Mouse (Mus musculus) induced T-regulatory cell, adult 2 months (primary cell): ENCODE results near the gene Tmx2.
"Not testable (repeated sequence)": the region's sequence is repeated elsewhere in the genome, so short reads cannot be mapped to it uniquely, and the experiment has no call there.

Source experiments
- DNase-seq: peaks from one replicate; pipeline ENCODE4 v3.0.0-alpha.2; 2012; ENCODE audit warnings: low read depth

The Tmx2 gene

DNA sequence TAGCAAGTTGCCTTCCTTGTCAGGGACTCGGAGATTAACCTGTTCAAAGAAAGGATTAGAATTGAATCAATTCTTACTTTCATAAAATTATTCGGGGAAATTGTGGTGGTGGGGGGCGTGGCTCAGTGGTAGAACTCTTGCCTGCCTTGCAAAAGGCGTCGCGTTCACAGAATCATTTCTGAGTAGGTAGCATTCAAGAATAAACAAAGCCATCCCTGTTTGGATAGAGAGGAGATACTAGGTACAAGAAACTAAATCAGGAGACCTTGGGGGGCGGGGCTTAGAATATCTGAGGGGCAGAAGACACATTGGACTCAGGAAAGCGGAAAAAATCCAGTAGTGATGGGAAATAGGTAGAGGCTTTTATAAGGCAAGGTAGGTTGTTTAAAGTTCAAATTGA, at the start of gene Tmx2:
TSS of gene Tmx2 (minus strand) at position 125 of the 400 bp plus-strand sequence.
- peak; percentile 44 for DNase-seq

DNA sequence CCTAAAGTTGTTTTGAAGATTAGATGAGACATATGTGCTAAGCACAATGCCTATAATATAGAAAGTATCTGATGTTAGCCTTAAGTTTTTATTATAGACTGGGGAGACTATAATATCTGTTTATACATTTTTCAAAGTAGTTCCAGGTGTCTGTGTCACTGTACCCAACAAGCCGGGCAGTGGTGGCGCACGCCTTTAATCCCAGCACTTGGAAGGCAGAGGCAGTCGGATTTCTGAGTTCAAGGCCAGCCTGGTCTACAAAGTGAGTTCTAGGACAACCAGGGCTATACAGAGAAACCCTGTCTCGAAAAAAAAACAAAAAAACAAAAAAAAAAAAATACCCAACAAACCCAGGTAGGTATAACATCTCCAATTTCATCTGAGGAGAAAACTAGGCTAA, 49.3 kb upstream of the Tmx2 start:
- DNase-seq, result not testable (repeated sequence)

DNA sequence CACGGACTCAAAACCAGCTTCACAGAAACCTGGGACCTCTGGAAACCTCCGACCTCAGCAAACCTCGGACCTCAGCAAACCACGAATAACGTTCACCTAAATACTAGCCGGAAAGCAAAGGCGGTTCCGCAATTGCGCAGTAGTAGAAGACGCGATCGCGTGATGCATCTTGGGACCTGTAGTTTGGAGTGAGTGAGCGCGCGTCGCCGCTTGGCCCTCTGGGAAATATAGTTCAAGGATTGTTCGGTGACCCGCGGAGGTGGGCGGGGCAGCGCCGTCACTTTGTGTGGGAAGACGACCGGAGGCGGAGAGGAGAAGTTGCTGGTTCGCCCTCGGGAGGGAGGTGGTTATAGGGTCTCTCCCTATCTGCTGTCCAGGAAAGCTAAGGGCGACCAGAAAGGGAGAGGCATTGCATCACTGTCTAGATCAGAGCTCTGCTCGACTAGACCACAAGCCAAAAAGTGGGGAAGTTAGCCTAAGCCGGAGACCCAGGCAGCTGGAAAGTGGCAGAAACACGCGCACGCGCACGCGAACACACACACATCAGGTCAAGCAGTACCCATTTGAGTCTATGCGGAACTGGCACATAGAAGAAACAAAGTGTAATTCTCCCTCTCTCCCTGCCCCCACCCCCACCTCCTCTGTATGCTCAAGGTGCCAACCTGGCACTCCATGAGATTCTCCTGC, 48.4 kb upstream of the Tmx2 start, which contains the start of gene Clp1:
TSS of gene Clp1 (minus strand) at position 179 of the 687 bp plus-strand sequence.
- peak; percentile 98 for DNase-seq

DNA sequence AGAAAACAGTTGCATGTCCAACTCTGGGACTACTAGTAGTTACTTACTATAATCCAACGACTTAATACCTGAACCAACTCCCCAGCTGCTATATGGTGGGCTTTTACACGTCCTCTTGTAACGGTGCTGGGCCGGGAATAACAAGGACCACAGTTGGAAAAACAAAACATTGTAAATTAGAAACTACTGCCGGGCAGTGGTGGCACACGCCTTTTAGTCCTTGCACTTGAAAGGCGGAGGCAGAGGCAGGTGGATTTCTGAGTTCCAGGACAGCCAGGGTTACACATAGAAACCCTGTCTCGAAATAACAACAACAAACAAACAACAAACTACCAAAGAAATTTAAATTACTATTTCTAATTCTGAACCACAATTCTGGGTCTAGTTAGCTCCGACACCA, 47.8 kb upstream of the Tmx2 start:
- DNase-seq, result peak; percentile 25

DNA sequence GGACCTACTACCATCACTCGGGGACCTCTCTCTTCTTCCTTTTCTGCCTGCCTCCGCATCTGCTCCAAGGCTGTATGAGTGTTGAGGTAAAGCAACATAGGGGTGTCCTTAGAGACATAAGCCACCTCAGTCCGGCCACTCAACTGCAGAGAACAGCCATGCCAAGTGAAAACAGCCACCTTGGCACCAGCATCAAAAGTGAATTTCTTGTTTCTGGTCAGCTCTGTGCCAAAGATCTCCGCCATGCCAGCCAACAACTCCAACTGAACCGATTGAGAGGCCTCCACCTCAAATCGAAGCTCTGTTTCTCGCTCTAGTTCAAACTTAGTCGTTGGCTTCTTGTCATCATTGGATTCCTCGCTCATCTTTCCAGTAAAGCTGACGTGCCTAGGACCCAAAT, 46.8 kb upstream of the Tmx2 start:
- no peak for DNase-seq

DNA sequence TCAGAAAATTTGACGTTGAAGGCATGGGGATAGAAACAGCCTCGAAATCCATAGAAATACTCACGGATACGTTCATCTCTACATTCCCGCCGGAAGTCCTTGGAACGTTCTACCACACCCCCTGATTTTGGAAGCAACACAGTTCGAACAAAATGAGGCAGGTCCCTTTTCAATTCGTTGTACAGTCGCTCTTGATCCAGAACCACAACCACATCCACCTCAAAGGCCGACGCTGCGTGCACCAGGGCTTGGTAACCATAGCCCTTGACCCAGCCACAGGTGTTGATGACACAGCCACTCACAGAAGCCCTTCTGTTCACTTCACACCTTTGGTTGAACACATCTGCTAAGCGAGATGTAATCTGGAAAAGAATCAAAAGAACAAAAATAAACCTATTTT, 44.9 kb upstream of the Tmx2 start:
- DNase-seq, result no peak

DNA sequence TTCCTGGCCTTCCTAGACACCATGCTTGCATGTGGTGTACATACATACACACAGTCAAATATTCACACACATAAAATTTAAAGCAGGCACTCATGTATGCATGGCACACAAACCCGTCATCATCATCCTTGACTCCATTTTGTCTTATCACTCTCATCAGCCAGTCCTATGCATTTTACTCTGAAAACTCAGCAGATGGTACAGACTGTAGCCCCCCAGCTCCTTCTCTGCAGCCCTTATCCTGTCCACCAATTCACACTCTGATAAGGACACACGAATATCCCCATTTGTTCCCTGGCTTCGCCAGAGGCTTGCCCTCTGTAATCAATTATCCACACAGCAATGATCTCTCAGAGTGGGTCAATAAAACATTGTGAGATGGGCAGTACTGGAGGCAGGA, 42.2 kb upstream of the Tmx2 start:
- no peak for DNase-seq

DNA sequence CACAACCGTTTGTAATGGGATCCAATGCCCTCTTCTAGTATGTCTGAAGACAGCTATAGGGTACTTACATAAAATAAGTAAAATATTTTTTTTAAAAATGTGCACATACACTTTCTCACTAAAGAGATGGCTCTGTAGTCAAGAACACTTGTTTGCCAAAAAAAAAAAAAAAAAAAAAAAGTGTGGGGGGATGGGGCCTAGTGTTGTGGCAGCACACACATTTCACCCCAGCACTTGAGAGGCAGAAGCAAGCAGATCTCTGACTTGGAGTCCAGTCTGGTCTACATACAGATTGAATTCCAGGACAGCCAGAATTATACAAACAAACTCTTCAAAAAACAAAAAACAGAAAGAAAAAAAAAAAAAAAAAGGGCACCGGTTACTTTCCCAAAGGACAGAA, 41.8 kb upstream of the Tmx2 start:
- no peak for DNase-seq

DNA sequence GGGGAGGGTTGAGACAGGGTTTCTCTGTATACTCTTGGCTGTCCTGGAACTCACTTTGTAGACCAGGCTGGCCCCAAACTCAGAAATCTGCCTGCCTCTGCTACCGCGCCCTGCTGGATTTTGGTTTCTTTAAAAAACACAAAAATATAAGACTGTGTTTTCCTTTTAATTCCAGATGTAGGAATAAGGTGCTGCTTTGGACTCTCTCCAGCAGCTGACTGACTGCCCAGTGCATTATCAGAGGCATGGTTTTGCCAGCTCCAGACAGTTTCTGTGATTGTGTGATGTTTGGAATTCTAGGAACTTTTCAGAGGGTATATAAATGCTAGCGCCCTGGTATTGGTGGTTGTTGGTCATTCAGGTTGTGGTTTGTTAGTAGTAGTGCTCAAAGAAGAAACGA, 38.4 kb upstream of the Tmx2 start:
- DNase-seq, result no peak

DNA sequence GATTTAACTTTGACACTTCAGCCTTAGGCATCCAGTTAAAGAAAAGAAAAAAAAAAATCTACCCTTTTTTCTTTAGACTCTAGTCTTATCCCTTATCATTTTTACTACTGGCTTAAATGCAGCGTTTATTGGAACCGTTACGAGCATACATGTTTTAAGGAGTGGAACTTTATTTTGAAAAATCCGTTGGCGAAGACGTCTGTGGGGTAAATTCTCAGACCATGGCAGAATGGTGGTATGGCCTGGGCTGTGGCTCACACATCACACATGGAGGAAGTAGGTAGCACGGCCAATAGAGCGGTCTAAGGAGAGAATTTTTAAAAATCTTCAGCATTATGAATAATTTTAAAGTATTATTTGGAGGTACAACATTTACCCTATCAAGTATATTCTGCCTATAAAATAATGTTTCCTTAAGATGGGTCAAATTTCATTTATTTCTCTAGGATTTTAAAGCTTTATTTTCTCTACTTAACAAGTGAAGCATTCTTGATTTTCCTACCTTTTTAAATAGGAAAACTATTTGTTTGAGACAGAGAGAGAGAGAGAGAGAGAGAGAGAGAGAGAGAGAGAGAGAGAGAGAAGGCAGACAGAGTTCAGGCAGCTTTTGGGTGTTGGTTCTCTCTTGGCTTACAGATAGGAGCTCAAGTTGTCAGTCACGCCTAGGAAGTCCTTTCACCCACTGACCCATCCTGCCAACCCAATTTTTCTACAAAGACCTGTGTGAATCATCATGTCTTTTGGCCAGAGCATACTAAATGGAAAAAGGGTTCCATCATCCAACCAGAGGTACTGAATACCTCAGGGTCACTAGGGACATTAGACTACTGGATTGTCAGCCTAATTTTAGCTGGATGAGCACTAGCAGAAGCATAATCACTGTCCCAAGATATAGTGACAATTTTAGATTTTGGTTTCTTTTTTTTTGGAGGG, 37.7 kb upstream of the Tmx2 start:
- DNase-seq, result peak; percentile 23

DNA sequence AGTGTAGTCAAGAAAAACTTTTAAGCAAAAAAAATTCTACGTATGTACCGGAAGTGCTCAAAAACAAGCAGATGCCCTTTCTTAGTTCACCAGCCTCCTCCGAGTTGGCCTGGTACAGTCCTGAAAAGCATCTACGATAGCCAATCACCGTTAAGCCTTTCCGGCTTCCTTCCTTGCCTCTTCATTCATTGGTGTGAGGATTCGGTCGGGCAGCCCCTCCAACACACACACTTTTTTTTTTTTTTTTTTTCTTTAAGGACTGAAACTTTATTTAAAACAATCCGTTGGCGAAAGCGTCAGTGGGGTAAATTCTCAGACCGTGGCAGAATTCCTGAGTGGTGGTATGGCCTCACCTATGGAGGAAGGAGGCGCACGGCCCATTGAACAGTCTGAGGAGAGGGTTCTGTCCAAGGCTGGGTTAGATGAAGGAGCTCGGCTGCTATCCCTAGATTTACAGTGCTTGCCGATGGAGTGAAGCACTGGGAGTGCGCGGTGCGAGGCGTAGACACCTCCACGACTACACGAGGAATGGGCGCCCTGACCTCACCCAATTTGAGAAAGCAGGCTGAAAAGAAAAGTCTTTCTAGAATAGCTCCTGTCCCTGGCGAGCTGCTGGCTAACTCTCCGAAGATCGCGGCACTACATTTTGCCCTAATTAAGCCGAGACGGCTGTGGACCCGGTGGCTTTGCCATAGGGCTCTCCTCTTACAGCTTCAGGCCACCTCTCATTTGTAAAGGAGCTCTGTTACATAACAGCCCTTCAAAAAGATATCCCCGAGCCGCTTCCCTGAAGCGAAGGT, 36.8 kb upstream of the Tmx2 start:
- DNase-seq, result no peak

DNA sequence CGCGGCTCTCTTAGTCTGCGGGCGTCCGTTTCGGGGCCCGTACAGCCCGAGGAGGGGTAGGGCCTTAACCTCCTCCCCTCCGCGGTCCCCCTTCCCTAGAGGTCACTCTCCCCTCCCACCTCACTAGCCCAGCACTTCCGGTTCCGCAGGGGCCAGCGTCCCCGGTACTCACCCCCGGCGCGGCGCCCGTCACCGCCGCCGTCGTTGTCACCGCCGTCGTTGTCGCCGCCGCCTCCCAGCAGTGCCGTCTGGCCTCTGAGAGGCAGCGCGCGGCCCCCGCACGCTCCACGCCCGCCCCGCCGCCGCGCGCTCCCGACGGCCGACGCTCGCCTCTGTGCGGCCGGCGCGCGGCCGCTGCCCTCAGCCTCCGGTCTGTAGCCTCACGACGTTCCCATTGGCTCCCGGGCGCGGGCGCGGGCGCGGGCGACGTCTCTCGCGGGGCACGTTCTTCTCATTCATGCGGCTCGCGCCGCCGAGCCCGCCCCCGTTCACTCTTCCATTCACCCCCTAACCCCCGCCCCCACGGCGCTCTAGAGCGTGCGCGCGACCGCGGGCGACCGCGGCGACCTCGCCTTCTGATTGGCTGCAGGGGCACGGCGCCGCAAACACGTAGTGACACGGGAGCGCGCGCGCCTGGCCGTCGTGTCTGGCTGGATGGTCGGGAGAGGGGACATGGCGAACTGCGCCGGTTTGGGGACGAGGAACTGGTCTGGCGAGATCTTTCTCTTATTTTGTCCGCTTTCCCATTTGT, 36.0 kb upstream of the Tmx2 start, which contains the start of gene Zdhhc5:
TSS of gene Zdhhc5 (minus strand) at position 370 of the 751 bp plus-strand sequence.
- DNase-seq, result peak; percentile 99

DNA sequence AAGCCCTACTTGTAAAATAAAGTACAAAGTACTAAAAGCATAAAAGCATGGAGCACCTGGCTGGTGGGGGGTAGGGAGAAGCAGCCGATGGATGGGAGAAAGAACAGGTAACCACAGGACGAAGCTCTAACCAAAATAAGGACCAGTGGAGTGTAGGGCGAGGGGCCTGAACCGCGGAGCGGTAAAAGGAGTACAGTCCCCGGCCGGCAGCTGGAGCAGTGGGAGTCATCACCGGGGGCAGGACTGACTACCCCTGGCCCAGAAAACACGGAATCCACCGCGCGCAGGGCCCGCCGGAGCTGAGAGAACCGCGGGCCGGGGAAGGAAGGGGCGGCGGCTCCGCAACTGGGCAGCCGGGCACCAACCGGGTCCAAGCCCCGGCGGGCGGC, 35.5 kb upstream of the Tmx2 start:
- no peak for DNase-seq

DNA sequence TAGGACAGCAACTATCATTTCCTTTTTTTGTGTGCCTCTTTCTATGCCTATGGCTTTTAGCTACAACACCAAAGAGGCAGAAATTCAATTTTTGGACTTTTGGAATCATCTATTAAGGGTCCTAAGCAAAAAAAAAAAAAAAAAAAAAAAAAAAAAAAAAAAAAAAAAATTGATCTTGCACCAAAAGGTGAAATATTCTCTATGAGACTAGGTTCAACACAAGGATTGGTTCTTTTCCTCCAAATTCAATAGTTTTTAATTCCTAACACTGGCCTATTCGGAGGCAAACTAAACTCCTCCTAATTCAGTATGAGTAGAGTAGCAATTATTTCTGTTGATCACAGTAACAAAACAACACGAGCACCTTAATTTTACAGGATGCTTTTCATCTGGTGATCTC, 33.0 kb upstream of the Tmx2 start:
- DNase-seq, result no peak

DNA sequence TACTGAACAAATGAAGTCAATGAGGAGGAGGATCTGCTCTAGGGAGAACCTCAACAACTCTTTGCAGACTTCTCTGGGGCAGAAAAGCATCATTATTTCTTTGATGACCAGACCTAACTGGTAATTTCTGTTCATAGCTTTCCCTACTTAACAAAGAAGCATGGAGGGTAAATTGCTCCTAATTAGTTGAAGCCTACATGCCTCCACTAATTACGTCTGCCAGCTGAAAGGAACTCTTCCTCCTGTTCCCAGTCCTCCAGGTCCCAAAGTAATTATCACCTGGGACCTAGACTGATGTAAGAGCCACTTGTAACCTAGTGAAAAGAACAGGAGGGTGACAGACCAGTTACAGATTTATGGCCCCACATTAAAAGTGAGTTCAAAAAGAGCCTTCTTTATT, 28.6 kb upstream of the Tmx2 start:
- DNase-seq, result no peak

DNA sequence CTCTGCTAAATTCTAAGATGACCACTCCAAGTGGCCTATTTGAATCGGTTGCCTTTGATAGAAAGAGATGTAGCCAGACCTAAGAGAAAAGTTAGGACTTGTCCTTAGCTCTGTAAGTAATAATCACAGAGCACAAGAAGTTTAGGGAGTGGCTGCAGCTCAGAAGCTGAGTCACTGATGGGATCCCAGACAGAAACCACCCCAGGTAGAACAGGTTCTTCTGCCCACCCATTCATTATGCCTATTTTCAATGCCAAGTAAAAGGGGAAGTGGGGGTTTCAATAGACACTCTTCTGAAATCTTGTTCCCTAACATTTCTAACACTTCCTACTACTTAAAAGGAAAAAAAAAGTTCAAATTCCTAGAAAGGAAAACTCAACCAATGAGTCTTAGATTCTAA, 26.4 kb upstream of the Tmx2 start:
- DNase-seq, result no peak

DNA sequence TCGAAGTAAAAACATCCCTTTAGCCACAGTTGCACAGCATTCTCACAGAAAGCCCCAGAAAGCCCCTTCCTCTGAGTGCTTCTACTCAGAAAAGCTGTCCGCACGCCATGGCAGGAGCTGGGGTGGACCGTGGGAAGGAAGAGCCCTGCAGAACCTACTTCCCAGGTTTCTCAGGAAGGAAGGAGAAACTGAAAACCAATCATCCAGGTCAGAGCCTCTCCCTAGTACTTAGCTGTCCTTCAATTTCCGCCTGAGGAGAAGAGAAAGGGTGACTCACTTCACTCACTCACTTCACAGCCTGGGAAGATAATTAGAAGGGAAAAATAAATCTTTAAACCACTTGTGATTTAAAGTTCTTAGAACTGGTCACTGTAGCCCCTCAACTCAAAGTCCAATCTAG, 25.4 kb upstream of the Tmx2 start:
- DNase-seq, result no peak

DNA sequence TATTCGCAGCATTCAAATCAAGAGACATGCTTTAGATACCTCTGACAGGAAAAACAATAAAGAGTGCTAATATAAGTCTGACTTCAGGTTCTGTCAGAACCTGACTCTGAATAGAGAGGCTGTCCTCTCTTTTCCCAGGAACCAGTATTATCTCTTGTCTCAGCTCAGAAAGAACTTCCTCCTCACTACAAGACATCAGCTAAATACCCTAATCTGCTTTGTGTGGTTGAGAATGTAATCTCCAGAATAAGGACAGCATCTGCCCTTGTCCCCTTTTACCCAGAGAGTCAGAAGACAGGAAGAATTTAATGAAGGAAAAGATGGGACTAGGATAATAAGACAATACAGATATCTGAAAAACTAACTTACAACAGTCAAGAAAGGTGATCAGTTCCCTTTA, 24.6 kb upstream of the Tmx2 start:
- DNase-seq, result no peak

DNA sequence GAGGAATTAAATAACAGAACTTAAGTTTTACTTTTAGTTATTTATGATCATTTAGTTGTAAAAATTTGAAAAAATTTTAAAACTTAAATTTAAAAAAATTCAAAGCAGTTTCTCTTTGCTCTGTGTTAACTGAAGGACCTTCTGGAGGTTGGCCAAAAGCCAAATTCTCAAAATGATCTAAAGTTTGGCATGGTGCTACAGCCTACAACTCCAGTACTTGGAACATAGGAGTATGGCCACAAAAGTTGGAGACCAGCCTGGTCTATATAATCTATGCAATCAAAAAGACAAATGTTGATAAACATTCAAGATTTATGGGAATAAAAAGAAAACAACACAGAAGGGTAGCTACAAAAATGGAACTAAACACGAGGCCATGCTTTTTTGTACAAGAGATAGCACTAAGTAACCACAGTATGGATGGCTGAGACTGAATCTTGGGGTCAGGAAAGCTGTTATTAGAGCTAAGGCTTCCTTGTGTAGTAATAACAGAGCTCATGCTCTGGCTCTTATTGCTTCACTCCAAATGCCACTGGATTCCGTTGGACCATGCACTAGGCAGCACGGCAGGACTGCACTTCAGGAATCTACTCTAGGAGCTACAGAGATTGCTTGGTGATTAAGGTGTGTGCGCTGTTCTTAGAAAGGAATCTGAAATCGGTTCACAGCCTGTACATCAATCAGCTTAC, 16.2 kb upstream of the Tmx2 start:
- no peak for DNase-seq

DNA sequence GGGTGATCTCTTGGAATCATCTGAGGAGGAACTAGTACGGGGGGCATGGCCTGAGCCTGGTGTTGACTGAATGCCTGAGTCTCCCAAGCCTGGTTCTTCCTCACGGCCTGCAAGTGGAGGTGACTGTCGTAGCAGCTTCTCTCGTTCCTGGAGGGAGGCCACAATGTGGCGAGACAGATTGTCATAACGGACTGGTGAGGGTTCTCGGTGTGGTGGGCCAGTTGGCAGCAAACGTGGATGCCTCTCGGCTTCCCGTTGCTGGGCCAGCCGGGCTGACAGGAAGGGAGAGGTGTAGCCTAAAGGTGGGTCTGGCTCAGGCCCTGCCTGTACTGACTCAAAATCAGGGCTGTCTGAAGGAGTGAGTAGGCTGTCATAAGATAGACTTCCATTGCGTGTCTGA, 11.1 kb upstream of the Tmx2 start:
- DNase-seq, result no peak
